Mouse (Mus musculus): ENCODE data around the gene Rora.

Gene Rora

DNA sequence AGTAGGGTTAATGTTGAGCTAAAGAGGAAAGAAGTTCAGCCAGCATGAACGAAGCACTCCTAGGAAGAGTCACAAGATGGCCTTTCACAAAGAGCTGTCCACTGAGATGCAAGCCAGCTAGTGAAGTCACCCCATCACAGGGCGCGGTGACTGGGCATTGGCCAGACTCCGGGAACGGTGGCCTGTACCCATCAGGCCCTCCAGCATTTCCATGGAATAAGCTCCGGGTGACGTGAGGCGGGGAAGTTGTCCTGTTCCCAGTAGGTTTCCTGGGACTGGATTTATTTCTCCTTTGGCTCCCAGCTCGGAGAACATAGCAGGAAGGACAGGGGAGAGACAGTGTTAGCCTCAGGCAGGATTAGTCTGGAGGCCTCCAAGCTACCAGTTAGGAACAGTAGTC is 481.0 kb downstream of the Rora start:
- DNase-seq (ENCODE audit: low read depth, low spot score): no peak

DNA sequence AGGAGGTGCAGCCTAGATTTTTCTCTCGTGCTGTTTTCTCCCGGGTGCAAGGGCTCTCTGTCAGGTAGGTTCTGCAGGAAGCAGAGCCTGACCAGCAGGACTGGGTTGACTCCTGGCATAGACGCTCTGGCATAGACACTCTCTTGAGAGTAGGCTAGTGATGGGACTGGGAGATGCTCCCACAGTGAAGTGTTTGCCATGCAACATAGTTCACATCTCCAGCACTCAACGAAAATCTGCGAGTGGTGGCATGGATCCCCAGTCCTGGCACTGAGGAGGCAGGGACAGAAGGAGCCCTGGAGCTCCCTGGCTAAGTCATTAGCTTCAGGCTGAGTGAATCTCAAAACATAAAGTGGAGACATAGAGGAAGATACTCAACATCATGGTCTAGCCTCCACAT is 483.2 kb downstream of the Rora start:
- DNase-seq (ENCODE audit: low read depth, low spot score): no peak

DNA sequence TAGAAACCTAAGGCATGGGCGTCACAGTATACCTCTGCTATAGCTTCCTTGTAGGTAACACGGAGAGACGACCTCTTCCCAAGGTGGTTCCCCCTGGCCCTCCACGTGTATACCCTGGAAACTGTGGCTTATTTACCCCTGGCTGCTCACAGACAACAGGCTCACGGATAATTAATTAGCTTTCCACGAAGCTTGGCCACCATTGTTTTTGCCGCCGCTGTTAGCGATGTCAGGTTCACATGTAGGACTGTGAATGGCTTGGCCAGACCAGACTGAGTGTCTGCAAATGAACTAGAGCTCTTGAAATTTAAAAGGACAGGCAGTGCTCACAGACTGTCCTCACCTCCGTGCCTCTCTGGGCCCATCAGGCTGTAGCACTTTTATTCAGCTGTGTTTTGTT is 483.8 kb downstream of the Rora start:
- no peak for DNase-seq (ENCODE audit: low read depth, low spot score)

DNA sequence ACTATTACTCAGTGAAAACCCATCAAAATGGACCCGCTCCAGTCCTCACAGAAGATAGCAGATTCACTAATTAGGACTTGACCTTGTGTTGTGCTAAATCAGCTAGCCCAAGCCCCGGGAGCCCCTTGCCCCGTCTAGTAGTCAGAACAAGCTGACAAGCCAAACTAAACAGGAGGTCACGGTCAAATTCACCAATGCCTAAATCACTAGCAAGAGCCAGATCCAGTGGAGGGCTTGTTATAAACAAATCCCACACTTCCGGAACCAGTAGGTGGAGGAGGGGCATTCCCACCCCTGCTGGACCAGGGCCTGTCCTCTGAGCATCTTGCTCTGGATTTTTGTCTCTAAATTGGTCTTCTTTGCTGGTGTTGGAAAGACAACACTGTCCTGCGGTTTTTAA is 486.6 kb downstream of the Rora start:
- no peak for DNase-seq (ENCODE audit: low read depth, low spot score)

DNA sequence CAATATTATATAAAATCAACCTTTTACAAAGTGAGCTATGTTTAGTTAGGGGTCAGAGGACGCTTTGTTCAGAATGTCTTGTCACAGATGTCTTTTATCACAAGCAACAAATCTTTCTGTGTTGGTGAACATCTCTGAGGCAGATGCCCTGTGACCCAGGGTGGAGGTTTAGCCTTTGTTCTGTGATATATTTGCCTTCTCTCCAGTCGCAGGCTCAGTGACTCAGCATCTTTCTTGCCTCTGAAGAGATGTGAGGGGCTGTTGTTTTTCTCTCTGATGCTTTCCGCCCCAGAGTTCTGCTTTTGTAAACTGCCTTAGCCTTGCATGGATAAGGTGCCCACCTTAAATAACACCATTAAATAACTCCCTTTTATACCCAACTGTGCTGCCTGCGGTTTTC is 488.3 kb downstream of the Rora start:
- no peak for DNase-seq (ENCODE audit: low read depth, low spot score)

GRCm38 (mm10) chr9:69146937-69147336 is 493.4 kb downstream of the Rora start:
- no peak for DNase-seq (ENCODE audit: low read depth, low spot score)

- DNase-seq (ENCODE audit: low read depth, low spot score): no peak
Observed at GRCm38 (mm10) chr9:69150224-69150623, 496.6 kb downstream of the Rora start.

DNA sequence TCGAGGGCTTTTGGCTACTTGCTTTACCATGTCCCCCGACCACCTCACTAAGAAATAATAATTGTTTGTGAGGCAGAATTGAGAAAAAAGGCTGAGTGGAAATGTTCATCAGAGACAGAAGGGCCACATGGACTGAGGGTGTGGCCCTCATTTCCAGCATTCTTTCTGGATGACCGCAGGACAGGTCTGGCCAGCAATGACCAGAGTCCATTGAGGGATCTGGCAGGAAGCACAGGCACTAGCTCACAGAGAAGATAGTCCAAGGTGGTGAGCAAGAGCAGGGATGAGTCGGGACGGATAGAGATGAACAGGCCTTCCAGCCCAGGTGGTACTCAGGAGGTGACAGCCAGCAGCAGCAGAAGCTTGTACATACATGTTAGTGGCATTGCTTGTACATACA is 501.1 kb downstream of the Rora start:
- DNase-seq (ENCODE audit: low read depth, low spot score): no peak

DNA sequence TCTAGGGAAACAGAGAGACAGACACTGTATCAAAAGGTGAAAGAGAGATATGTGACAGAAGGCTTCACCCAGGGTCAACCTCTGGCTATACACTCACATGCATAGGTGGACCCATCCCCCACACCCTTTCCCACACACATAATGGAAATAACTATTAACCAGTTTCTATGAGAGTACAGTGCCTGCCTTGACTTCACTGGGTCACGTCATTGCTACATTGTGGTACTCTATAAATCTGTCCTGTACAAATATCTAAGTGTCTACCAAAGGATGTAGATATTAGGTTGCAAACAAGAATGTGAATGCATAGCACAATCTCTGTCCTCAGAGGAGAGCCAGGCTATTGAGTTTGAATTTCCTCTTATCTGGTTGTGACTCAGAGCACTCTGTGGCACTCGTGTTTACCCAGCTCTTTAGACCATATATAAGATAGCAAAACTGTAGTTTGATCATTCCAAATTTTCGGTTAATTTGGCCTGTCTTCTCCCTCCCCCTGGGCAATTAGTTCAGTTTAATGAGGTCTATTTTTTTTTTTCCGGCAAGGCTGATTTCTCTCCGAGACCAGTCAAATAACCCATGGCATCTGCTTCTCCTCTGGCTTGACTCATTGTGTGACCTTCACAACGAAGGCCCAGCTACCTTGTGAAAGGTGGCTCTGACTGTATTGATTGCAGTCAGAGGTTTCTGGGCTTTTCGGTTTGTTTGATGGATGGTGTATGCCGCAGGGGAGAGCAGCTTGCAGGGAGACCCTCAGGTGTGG is 502.4 kb downstream of the Rora start:
- DNase-seq (ENCODE audit: low read depth, low spot score): no peak

DNA sequence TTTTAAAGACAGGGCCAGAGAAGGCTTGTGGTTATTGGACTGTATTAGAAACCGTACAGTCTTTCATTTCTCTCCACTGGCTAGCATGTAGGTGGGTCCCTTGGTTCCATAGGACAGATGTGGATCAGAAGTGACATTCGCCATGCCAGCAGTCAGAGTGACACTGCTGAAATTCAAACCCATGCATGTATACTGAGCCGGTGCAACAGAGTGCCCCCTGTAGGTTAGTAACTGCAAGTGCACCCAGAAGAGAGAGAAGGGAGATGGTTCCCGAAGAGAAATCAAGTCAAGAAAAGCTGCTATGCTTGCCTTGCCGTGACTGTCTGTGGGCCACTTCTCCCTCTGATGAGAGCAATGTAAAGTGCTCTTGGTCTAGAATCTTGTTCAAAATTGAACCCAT is 507.2 kb downstream of the Rora start:
- DNase-seq (ENCODE audit: low read depth, low spot score): no peak

DNA sequence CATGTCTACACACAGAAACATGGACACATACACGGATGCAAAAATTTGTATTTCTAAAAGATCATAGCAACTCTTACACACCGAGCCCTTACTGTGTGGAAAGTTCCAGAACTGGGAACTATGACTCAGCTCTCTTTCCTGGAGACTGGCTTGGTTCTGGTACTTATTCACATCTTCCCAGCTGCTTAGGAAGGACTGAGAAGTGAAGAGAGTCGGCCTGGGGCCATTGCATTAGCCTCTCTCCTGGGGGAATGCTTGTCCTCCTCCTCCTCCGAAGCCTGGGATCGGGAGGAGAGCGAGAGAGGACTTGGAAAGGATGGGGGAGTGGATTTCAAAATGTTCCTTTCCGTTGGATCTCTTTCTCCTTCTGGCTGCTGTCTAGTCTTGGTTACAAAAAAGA is 511.1 kb downstream of the Rora start:
- DNase-seq (ENCODE audit: low read depth, low spot score): no peak

DNA sequence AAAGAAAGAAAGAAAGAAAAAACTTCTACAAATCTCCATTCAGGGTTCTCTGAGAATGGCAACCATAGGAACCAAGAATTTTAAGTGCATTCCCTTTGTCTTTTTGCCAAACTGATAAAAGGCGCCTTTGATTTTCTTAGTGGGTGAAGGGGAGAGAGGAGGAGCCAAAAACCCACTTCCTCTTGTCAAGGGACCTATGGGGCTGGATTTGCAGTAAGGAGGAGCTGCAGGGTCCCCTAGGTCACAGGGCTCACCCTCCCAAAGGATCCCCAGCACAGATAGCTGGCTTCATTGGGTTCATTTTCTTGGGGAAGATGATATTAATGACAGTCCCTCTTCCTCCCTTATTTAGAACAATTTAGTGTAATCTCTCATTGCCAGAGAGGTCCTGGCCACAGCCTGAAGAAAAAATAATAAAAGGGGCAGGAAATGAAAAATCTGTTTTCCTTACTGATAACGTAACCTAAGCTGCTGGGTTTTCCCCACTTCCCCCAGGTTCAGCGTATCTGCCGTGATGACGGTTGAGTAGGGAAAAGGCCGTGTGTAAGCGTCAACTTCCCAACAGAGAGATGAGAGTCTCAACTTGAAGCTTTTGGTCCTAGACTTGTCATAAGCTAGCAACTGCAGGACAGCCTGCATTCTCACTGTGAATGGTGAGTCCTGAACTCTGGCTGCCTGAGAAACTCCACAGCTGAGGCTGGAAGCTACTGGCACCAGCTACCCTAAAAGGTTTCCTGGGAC is 511.7 kb downstream of the Rora start:
- DNase-seq (ENCODE audit: low read depth, low spot score): no peak

DNA sequence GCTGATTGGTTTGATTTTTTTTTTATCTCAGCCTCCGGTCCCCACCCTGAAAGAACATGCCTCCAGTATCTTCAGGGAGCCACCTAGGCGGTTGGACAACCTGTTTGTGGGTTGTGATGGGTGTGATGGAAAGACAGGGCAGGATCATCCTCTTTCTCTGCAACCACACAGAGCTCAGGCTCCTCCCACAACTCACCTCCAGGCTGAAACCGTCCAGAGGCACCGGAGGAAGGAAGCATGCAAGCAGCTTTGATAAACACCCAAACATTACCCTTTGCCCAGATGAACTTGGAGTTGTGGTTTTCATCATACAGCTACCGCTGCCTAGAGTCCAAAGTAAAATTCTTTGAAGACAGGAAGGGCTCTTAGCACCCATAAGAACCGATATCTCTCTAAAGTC is 520.5 kb downstream of the Rora start:
- DNase-seq (ENCODE audit: low read depth, low spot score): no peak

GRCm38 (mm10) chr9:69174527-69175116 is 521.0 kb downstream of the Rora start:
- DNase-seq (ENCODE audit: low read depth, low spot score): no peak

DNA sequence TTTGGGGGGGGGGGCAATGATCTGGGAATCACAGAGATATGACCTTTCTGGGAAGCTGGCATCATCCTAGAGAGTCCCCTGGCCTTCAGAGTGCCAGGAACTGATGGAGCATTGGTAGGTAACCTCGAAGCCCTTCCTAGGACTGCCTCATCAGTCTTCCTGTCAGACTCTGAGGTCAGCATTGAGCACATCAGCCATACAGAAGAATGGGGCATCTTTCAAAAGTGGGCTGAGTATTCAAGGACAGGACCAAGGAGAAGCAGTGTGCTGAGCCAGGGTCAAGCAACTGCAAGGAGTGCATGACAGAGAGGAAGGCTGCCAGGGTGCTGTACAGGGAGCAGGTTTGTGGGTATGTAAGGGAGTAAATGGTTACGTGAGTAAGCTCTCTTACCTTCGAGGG is 523.4 kb downstream of the Rora start:
- DNase-seq (ENCODE audit: low read depth, low spot score): no peak

DNA sequence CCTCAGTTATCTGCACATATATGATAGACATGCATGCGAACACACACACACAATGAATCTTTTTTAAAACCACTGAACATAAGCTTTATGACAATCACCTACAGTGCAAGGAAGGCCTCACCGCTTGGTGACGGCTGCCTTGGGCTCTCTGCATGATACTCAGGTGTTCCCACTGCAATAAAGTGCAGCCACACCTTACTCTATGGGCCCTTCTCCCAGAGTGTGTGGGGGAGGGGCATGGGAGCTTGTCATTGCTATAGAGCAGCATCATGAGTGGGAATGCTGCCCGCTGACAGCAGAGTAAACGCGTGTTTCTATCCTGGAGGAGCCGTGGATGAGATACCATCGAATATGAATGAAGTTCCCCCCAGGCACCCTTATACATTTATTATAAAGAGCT is 525.6 kb downstream of the Rora start:
- no peak for DNase-seq (ENCODE audit: low read depth, low spot score)

GRCm38 (mm10) chr9:69180961-69181360 is 527.4 kb downstream of the Rora start:
- no peak for DNase-seq (ENCODE audit: low read depth, low spot score)

DNA sequence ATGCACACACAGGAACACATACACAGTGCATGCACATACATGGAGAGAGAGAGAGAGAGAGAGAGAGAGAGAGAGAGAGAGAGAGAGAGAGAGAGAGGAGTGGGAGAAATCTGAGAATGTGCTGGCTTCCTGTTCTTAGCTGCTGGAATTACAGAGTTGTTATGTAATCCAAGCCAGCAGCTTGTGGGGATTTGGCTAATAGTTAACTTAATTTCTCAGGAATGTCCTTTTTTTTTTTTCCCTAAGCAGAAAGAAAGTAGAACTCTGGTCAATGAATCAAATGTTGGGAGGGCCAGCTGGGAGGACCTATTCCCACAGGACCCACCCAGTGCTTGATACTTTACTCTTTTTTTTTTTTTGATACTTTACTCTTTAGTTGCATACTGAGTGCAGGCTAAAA is 527.8 kb downstream of the Rora start:
- DNase-seq (ENCODE audit: low read depth, low spot score): no peak

DNA sequence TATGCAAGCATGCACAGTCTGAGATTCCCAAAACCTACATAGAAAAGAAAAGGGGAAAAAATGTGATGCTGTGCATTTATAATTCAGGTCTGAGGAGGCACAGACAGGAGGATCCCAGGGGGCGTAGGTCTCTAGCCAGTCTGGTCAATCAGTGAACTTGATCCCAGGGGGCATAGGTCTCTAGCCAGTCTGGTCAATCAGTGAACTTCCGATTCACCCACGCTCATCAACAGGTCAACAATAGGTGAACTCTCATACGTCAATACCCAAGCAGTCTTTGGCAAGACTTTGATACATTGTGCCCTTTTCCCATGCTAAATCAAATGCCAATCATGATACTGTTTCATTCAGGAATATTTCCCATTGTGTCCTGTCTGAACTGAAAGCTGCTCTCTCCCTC is 530.3 kb downstream of the Rora start:
- no peak for DNase-seq (ENCODE audit: low read depth, low spot score)

DNA sequence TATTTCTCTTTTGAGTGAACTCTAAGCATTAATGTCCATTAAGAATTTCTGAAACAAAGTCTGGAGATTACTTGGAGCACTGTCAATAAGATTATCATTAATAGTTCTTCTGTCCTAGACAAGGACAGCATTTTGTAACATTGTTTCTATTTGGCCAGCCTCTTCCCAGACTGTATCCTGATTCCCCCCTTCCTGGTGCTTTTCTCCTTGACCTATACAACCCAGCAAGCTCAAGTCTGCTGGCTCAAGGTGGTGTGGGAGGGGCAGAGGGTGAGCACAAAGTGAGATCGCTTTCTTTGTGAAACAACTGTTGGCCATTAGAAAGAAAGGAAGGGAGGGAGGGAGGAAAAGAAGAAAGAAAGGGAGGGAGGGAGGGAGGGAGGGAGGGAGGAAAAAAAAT is 537.1 kb downstream of the Rora start:
- no peak for DNase-seq (ENCODE audit: low read depth, low spot score)

GRCm38 (mm10) chr9:69192446-69192845 is 538.9 kb downstream of the Rora start:
- DNase-seq (ENCODE audit: low read depth, low spot score): no peak

- no peak for DNase-seq (ENCODE audit: low read depth, low spot score)
Observed at GRCm38 (mm10) chr9:69194638-69195605, 541.3 kb downstream of the Rora start.
